Mouse (Mus musculus) midbrain, embryonic 11.5 days (tissue): ENCODE measurements around the gene Mipol1. TPM values are rescaled to one million over a fixed set of nuclear protein-coding genes. Genes with fewer than 3 reads are reported as not detected.

Source experiments
- ATAC-seq: fragments of 200-750 bp; cut with Nextera tagmentation; 2 replicates; pipeline ENCODE4 v1.8.0; 2017; ENCODE audit warnings: moderate TSS enrichment, moderate library complexity; ENCODE audit not compliant: low FRiP score
- DNase-seq: peaks from one replicate; pipeline ENCODE4 v3.0.0; 2015; ENCODE audit warnings: low spot score; ENCODE audit errors: missing footprints
- H3K27ac ChIP-seq: fragments of 300-500 bp; sonication (generic); 2 replicates; pipeline ENCODE4 v1.5.1; 2014; ENCODE audit warnings: low read depth, low read length
- H3K27me3 ChIP-seq: fragments of 300-500 bp; sonication (generic); 2 replicates; pipeline ENCODE4 v1.6.1; 2014; ENCODE audit warnings: mild to moderate bottlenecking, low read length, moderate library complexity, mixed read lengths; ENCODE audit not compliant: control insufficient read depth, insufficient read depth
- H3K36me3 ChIP-seq: fragments of 300-500 bp; sonication (generic); 2 replicates; pipeline ENCODE4 v1.6.1; 2014; ENCODE audit warnings: mild to moderate bottlenecking, low read length, moderate library complexity, mixed read lengths; ENCODE audit not compliant: control insufficient read depth, insufficient read depth
- H3K4me1 ChIP-seq: fragments of 300-500 bp; sonication (generic); 2 replicates; pipeline ENCODE4 v1.6.1; 2014; ENCODE audit warnings: low read length; ENCODE audit not compliant: control insufficient read depth, insufficient read depth
- H3K4me2 ChIP-seq: fragments of 300-500 bp; sonication (generic); 2 replicates; pipeline ENCODE4 v1.6.1; 2014; ENCODE audit warnings: mild to moderate bottlenecking, moderate library complexity
- H3K4me3 ChIP-seq: fragments of 300-500 bp; sonication (generic); 2 replicates; pipeline ENCODE4 v1.5.1; 2014; ENCODE audit warnings: low read depth, low read length
- H3K9ac ChIP-seq: fragments of 300-500 bp; sonication (generic); 2 replicates; pipeline ENCODE4 v1.6.1; 2014; ENCODE audit warnings: low read length
- H3K9me3 ChIP-seq: fragments of 300-500 bp; sonication (generic); 2 replicates; pipeline ENCODE4 v1.6.1; 2016; ENCODE audit warnings: low read length; ENCODE audit not compliant: control insufficient read depth
- WGBS: fragments of 180-500 bp; shearing (Covaris S2); extraction: QIAGEN DNeasy Blood & Tissue Kit; methylation state at CpG from one replicate; pipeline ENCODE4 v1.1.7; 2014; 5-methylcytosine and 5-hydroxymethylcytosine counted together
- polyA plus RNA-seq: library from polyadenylated mRNA; unstranded; fragments of >200 nt; fragmentation: Nextera tagmentation; extraction: Ambion mirVana; gene quantifications from 2 replicates; pipeline ENCODE4 v1.2.1, GENCODE M21; 2014

Mipol1 gene
- 7.6 and 9.5 TPM in 2 replicates for polyA plus RNA-seq

DNA sequence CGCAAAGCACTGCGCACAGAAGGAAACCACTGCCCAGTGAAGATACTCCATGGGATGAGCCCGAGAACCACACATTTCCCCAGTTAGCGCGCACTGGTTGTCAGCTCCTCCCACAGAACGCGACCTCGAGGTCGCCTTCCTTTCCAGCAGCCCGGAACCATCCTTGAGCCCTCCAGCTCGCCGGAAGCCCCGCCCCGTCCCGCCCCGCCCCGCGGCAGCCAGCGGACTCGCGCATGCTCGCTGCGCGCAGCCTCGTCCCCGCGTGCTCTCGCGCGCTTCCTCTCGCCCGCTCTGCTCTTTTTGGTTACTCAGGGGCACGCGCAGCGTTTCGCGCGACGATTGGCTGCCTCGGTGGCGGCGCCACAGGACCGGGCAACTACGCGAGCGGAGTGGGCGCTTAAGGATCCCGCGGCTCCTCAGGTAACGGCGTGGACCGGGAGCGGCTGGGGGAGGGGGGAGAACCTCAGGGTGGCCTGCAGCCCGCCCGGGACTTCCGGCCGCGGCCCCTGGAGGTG, at the start of gene Mipol1, which contains the start of gene Prps1l3:
TSS of gene Mipol1 (plus strand) at position 236 of the 515 bp plus-strand sequence.
TSS of gene Prps1l3 (plus strand) at position 221 of the 515 bp plus-strand sequence.
- no peaks in the 10 kb centered on the region for H3K36me3 ChIP-seq
- H3K27ac ChIP-seq = peak within 1 kb of the TSS; percentile 69
- peak within 1 kb of the TSS; percentile 77 for H3K4me3 ChIP-seq
- H3K4me1 ChIP-seq = no peaks in the 10 kb centered on the region
- peak within 1 kb of the TSS; percentile 88 for H3K9ac ChIP-seq
- peak within 1 kb of the TSS; percentile 68 for H3K4me2 ChIP-seq
- under 1% methylated on average over 57 of the region's 58 CpGs for WGBS
- ATAC-seq (peak; percentile 98), DNase-seq (peak; percentile 99)
- H3K27me3 ChIP-seq = no peaks in the 10 kb centered on the region
- H3K9me3 ChIP-seq = no peaks in the 10 kb centered on the region

DNA sequence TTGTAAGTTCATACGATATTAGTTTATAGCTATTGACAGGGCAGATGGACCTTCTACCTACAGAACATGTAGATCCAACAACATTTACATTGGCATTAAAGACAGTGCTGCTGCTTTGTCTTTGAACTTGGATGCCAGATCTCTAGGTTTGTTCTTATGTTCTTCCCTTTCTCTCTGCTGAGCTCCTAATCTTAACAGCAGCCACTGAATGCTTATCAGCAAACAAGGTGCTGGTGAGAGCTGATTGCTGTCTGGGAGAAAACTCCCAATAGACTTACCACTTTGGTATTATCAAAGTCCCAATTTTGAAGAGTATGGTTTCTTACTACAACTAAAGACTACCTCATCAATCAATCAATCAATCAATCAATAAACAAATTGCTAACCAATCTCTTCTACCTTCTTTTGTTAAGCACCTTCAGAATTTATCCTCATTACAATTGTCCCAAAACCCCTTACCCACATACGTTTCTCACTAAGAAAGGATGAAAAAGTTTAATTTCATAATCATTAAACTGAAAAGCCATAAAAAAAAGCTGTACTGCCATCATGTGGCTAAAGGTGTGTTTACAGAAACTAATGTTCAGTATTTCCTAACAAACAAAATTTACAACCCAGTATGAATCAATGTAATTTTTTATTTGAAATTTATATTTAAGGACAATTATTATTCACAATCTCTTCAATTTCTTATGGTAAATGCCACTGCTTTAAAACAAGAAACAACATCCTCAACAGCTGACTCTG, 45.7 kb upstream of the Mipol1 start:
- Histone ChIP-seq H3K4me1 (peaks cover 5% of the 10 kb centered on the region; the same call in 1 of the 2 replicates), H3K9me3 (no peaks in the 10 kb centered on the region), H3K27me3 (no peaks in the 10 kb centered on the region), H3K4me2 (no peak overlapping the region), H3K9ac (no peak overlapping the region), H3K27ac (no peak overlapping the region), H3K36me3 (no peaks in the 10 kb centered on the region), H3K4me3 (no peak overlapping the region)
- WGBS = 67% methylated on average over 2 of the region's 2 CpGs
- DNase-seq (no peak), ATAC-seq (no peak)

DNA sequence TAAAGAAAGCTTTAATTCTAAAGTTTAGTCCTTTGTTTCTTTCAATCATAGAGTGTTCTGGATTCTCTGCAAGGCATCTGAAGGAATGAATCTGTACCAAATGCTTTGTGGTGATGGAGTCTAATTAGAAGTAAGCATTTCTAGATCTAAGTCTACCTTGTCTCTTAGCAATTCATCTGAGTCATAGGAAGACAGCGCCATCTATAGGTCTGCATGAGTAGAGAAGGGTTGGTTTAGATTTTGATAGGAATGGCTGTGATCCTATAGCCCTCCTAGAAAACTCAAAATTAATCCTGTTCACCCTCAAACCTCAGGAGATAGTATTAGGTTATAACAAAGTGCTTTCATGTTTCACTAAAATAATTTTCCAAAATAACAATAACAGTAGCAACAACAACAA, 44.8 kb upstream of the Mipol1 start:
- WGBS = 0% methylated on average over 1 of the region's 1 CpGs
- no peak overlapping the region for H3K4me2 ChIP-seq
- no peak overlapping the region for H3K4me3 ChIP-seq
- H3K4me1 ChIP-seq = no peaks in the 10 kb centered on the region
- DNase-seq (no peak), ATAC-seq (no peak)
- H3K9ac ChIP-seq = no peak overlapping the region
- H3K9me3 ChIP-seq = no peaks in the 10 kb centered on the region
- no peaks in the 10 kb centered on the region for H3K36me3 ChIP-seq
- no peak overlapping the region for H3K27ac ChIP-seq
- no peaks in the 10 kb centered on the region for H3K27me3 ChIP-seq

DNA sequence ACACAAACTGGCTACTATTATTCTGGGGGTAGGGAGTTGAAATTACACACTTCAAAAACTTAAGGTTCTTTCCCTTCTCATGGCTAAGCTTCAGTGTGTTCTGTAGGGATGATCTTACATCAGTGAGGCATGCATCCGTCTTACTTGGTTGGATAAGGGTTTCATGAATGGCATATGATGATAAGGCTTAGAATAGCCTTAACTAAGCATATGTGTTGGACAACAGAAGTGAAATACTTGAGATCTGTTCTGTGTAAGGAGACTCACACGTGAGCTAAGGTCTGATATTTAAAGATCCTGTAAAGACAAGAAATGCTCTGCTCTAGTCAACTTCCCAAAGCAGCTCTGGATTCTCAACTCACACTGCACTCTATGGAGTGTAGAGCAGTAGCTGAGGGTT, 44.1 kb upstream of the Mipol1 start:
- no peaks in the 10 kb centered on the region for H3K4me1 ChIP-seq
- no peak overlapping the region for H3K4me3 ChIP-seq
- 76% methylated on average over 2 of the region's 2 CpGs for WGBS
- no peaks in the 10 kb centered on the region for H3K27me3 ChIP-seq
- no peaks in the 10 kb centered on the region for H3K9me3 ChIP-seq
- H3K36me3 ChIP-seq = no peaks in the 10 kb centered on the region
- no peak for DNase-seq
- H3K27ac ChIP-seq = no peak overlapping the region
- H3K4me2 ChIP-seq = no peak overlapping the region
- ATAC-seq = no peak
- no peak overlapping the region for H3K9ac ChIP-seq

DNA sequence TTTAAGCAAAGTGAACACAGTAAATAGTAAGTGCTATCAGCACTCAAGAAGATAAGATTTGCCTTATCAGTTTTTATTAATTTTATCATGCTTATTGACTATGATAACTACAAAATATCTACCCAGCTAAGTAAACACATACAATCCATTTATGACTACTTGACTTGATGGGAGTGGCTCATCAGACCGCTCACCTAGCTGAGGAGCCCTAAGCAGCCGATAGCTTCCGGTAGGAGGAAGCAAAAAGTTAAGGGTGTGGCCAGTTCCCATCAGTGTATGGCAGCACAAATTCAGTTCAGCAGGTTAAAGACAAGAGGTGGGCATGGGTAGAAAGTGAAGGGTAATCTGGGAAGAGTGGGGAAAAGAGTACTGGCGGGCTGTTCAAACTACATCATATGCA, 43.2 kb upstream of the Mipol1 start:
- 93% methylated on average over 4 of the region's 4 CpGs for WGBS

DNA sequence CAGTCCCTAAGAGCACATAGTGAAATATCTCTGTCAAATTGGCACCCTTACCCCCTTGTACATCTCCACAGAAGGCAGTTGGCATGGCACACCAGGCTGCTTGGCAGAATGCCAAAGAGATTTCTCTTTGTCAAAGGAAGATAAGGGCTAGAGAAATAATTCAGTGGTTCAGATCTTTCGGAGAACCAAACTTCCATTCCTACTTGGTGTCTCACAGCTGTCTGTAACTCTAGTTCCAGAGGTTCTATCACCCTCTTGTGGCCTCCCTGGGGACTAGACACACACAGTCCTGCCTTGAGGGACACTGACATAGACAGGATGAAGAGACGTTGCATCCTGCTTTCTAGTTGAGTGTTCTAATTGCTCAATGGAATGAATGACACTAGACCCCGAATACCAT, 35.6 kb upstream of the Mipol1 start:
- H3K36me3 ChIP-seq = no peaks in the 10 kb centered on the region
- no peaks in the 10 kb centered on the region for H3K9me3 ChIP-seq
- WGBS = 42% methylated on average over 3 of the region's 3 CpGs
- peaks cover 11% of the 10 kb centered on the region for H3K4me1 ChIP-seq
- no peak overlapping the region for H3K27ac ChIP-seq
- H3K9ac ChIP-seq = no peak overlapping the region
- no peaks in the 10 kb centered on the region for H3K27me3 ChIP-seq
- no peak overlapping the region for H3K4me3 ChIP-seq
- H3K4me2 ChIP-seq = no peak overlapping the region
- DNase-seq (no peak), ATAC-seq (no peak)

More for the DNA sequence above, 43.2 kb upstream of the Mipol1 start:
- Histone ChIP-seq H3K9me3 (no peaks in the 10 kb centered on the region), H3K4me2 (no peak overlapping the region), H3K27ac (no peak overlapping the region), H3K9ac (no peak overlapping the region), H3K4me1 (no peaks in the 10 kb centered on the region), H3K36me3 (no peaks in the 10 kb centered on the region), H3K4me3 (no peak overlapping the region), H3K27me3 (no peaks in the 10 kb centered on the region)
- DNase-seq (no peak), ATAC-seq (no peak)

DNA sequence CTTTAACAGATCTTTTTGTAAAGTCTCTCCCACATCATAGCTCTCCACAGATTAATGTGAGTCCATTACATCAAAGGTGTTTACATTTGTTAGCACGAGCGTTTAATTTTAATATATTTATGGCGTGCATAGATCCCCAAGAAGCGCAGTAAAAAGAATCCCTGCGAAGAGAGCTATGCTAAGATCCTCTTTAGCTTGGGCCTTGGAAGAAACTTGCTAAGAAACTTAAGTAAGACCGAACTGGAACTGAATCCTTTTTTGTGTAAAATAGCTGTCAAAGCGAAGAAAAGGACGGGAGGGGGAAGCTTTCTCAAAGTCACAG, 34.0 kb upstream of the Mipol1 start:
- DNase-seq = no peak
- H3K27me3 ChIP-seq = no peaks in the 10 kb centered on the region
- peak overlapping the region; percentile 59 for H3K27ac ChIP-seq
- peak overlapping the region; percentile 66 for H3K9ac ChIP-seq
- H3K4me2 ChIP-seq = peak overlapping the region; percentile 79
- 4% methylated on average over 8 of the region's 8 CpGs for WGBS
- peak overlapping the region; percentile 52 for H3K4me3 ChIP-seq
- H3K36me3 ChIP-seq = no peaks in the 10 kb centered on the region
- peaks cover 11% of the 10 kb centered on the region for H3K4me1 ChIP-seq
- ATAC-seq = peak; percentile 8; the same call in 1 of the 2 replicates
- H3K9me3 ChIP-seq = no peaks in the 10 kb centered on the region

DNA sequence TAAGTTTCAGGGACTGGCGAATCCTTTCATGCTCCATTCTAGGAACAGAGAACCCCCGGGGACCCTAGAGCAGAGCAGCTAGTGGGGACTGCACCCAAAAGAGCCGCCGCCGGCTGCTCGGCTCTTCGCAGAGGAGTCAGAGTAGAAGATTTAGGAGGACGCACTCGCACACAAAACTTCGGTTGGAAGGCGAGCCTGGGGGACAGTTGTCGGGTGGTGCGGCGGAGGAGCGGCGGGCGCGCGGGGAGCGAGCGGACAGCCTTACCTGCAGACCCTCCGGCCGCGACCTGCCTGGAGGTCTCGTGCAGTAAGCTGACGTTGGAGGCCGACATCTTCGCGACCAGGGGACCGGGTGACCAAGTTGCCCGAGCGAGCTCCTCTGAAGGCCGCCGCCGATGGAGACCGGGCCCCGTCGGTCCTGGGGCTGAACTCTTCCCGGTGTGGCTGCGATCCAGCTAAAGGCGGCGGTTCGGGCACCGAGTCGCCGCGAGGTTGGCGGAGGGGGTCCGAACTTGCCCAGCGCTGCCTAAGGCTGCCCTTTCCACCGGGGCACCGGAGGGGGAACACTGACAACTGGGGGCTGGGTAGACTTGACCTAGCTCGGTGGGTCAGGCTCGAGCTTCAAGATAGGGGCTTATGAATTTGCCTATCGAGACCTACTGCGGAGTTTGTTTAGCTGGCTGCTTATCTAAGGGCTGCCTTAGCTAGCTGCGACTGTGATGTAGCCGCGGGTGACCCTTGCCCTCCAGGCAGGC, 33.4 kb upstream of the Mipol1 start:
- peak; percentile 78 for ATAC-seq
- H3K36me3 ChIP-seq = no peaks in the 10 kb centered on the region
- no peaks in the 10 kb centered on the region for H3K27me3 ChIP-seq
- H3K4me2 ChIP-seq = peak overlapping the region; percentile 79
- no peaks in the 10 kb centered on the region for H3K9me3 ChIP-seq
- peak overlapping the region; percentile 59 for H3K27ac ChIP-seq
- WGBS = under 1% methylated on average over 59 of the region's 59 CpGs
- DNase-seq = peak; percentile 96
- peaks cover 11% of the 10 kb centered on the region for H3K4me1 ChIP-seq
- H3K9ac ChIP-seq = peak overlapping the region; percentile 66
- H3K4me3 ChIP-seq = peak overlapping the region; percentile 52
